Mouse (Mus musculus): ENCODE results near the gene Noc4l. TPM values are rescaled to one million over a fixed set of nuclear protein-coding genes. Genes with fewer than 3 reads are reported as not detected.

Gene Noc4l
- polyA plus RNA-seq, 1 experiment from 2014 or later, result 42.0 TPM

- in situ Hi-C loops (cut with MboI; ENCODE audit: low pct_unique_long_range_greater_than_20kb), result no loop called here
- peaks cover 3% of the 10 kb centered on the region for H3K27me3 ChIP-seq
- no peak for ATAC-seq
- no peak for TF ChIP-seq CTCF (IDR thresholded peaks at IDR 0.05)
- no peak for DNase-seq (ENCODE audit: low read depth, low spot score)
- ChIA-PET POLR2A (interaction anchor here (1.1 kb wide), 1 partner anchor 98 kb away, joined by 3 read pairs; no protein-coding TSS in a partner anchor), CTCF (interaction anchor here (1.2 to 1.3 kb wide), 2 partner anchors 12 to 15 kb away, joined by 3 read pairs; no protein-coding TSS in a partner anchor)
These were observed 43.8 kb downstream of the Noc4l start for GRCm38 (mm10) chr5:110609425-110609824.

GRCm38 (mm10) chr5:110608941-110609340, 44.3 kb downstream of the Noc4l start:
- in situ Hi-C loops (cut with MboI; ENCODE audit: low pct_unique_long_range_greater_than_20kb), result no loop called here

GRCm38 (mm10) chr5:110608336-110608735, 44.9 kb downstream of the Noc4l start:
- no peak for TF ChIP-seq CTCF (IDR thresholded peaks at IDR 0.05)
- ChIA-PET POLR2A (interaction anchor here (1.1 kb wide), 1 partner anchor 68 kb away, joined by 3 read pairs; no protein-coding TSS in a partner anchor), CTCF (interaction anchor here (1.2 kb wide), 1 partner anchor 16 kb away, joined by 3 read pairs; no protein-coding TSS in a partner anchor)
- in situ Hi-C loops (cut with MboI; ENCODE audit: low pct_unique_long_range_greater_than_20kb), result no loop called here
- no peak for ATAC-seq
- DNase-seq (ENCODE audit: low read depth, low spot score), result no peak
- peaks cover 4% of the 10 kb centered on the region for H3K27me3 ChIP-seq

More at GRCm38 (mm10) chr5:110608941-110609340, 44.3 kb downstream of the Noc4l start:
- DNase-seq (ENCODE audit: low read depth, low spot score) (no peak), ATAC-seq (no peak)
- POLR2A ChIA-PET, result interaction anchor here (1.1 kb wide), 1 partner anchor 98 kb away, joined by 3 read pairs; no protein-coding TSS in a partner anchor
- CTCF ChIA-PET, result interaction anchor here (1.2 kb wide), 1 partner anchor 16 kb away, joined by 3 read pairs; no protein-coding TSS in a partner anchor
- no peak for TF ChIP-seq CTCF (IDR thresholded peaks at IDR 0.05)
- peaks cover 4% of the 10 kb centered on the region for H3K27me3 ChIP-seq

- no peak for ATAC-seq
- no peak for TF ChIP-seq CTCF (IDR thresholded peaks at IDR 0.05)
- ChIA-PET POLR2A (interaction anchor here (1.1 kb wide), 1 partner anchor 67 kb away, joined by 3 read pairs; no protein-coding TSS in a partner anchor), CTCF (no interaction called here)
- peaks cover 4% of the 10 kb centered on the region for H3K27me3 ChIP-seq
- DNase-seq (ENCODE audit: low read depth, low spot score), result no peak
- in situ Hi-C loops (cut with MboI; ENCODE audit: low pct_unique_long_range_greater_than_20kb), result no loop called here
These were observed 45.5 kb downstream of the Noc4l start for GRCm38 (mm10) chr5:110607767-110608166.

- ChIA-PET CTCF (no interaction called here), POLR2A (no interaction called here)
- no peak for ATAC-seq
- in situ Hi-C loops (cut with MboI; ENCODE audit: low pct_unique_long_range_greater_than_20kb), result no loop called here
- no peak for TF ChIP-seq CTCF (IDR thresholded peaks at IDR 0.05)
- DNase-seq (ENCODE audit: low read depth, low spot score), result no peak
- peaks cover 7% of the 10 kb centered on the region for H3K27me3 ChIP-seq
These were observed 47.5 kb downstream of the Noc4l start for GRCm38 (mm10) chr5:110605531-110606221.

GRCm38 (mm10) chr5:110604311-110604710, 48.9 kb downstream of the Noc4l start:
- DNase-seq (ENCODE audit: low read depth, low spot score) (no peak), ATAC-seq (no peak)
- H3K27me3 ChIP-seq, result peaks cover 7% of the 10 kb centered on the region
- no peak for TF ChIP-seq CTCF (IDR thresholded peaks at IDR 0.05)
- ChIA-PET CTCF (interaction anchor here (1.1 kb wide), 1 partner anchor 31 kb away, joined by 3 read pairs; no protein-coding TSS in a partner anchor), POLR2A (no interaction called here)
- in situ Hi-C loops (cut with MboI; ENCODE audit: low pct_unique_long_range_greater_than_20kb), result no loop called here

- no peak for TF ChIP-seq CTCF (IDR thresholded peaks at IDR 0.05)
- ChIA-PET CTCF (interaction anchor here (0.7 to 1.1 kb wide), 2 partner anchors 32 to 33 kb away, joined by 3 to 4 read pairs; no protein-coding TSS in a partner anchor), POLR2A (interaction anchor here (1.0 kb wide), 1 partner anchor 12 kb away, joined by 3 read pairs; no protein-coding TSS in a partner anchor)
- in situ Hi-C loops (cut with MboI; ENCODE audit: low pct_unique_long_range_greater_than_20kb), result no loop called here
- peaks cover 7% of the 10 kb centered on the region for H3K27me3 ChIP-seq
- ATAC-seq (no peak), DNase-seq (ENCODE audit: low read depth, low spot score) (no peak)
These were observed 50.1 kb downstream of the Noc4l start for GRCm38 (mm10) chr5:110603016-110603685.

Other genes with a start within 250 kb of the Noc4l start
- 33.6 TPM for gene Fbrsl1, start 204.9 kb downstream of the Noc4l start, polyA plus RNA-seq (2021)
- not detected for gene Galnt9, start 109.1 kb downstream of the Noc4l start, polyA plus RNA-seq (2021)
- gene Ddx51, start within 50 bp of the Noc4l start, polyA plus RNA-seq (2021), result 29.3 TPM
- gene Ep400, start 117.3 kb upstream of the Noc4l start, polyA plus RNA-seq (2021), result 49.4 TPM
- 59.2 TPM for gene Pus1, start 127.2 kb upstream of the Noc4l start, polyA plus RNA-seq (2021)
- gene Ulk1, start 156.7 kb upstream of the Noc4l start, polyA plus RNA-seq (2021), result 63.7 TPM
- gene Hscb, start 186.4 kb upstream of the Noc4l start, polyA plus RNA-seq (2021), result 45.7 TPM
- gene Chek2, start 186.6 kb upstream of the Noc4l start, polyA plus RNA-seq (2021), result 21.3 TPM
- gene Ttc28, start 226.4 kb upstream of the Noc4l start, polyA plus RNA-seq (2021), result 9.0 TPM